Mouse (Mus musculus) heart, adult 18-20 months (tissue): Measurements from ENCODE around the gene Ppcdc. TPM values are rescaled to one million over a fixed set of nuclear protein-coding genes. Genes with fewer than 3 reads are reported as not detected.
A peak's percentile ranks its signal among the peaks of the same experiment; 100 is the strongest.

ENCODE experiments used
- DNase-seq, 2 experiments: peaks; one replicate each; pipeline ENCODE4 v3.0.0; 2021 to 2022; ENCODE audit warnings: mixed read lengths in 1 of 2
- total RNA-seq, 2 experiments: library from RNA; stranded (reverse); gene quantifications; 2 replicates each; pipeline ENCODE4 v1.2.3; 2021

Gene Ppcdc
- total RNA-seq, 2 experiments from 2014 or later, result 7.8 to 8.6 TPM

DNA sequence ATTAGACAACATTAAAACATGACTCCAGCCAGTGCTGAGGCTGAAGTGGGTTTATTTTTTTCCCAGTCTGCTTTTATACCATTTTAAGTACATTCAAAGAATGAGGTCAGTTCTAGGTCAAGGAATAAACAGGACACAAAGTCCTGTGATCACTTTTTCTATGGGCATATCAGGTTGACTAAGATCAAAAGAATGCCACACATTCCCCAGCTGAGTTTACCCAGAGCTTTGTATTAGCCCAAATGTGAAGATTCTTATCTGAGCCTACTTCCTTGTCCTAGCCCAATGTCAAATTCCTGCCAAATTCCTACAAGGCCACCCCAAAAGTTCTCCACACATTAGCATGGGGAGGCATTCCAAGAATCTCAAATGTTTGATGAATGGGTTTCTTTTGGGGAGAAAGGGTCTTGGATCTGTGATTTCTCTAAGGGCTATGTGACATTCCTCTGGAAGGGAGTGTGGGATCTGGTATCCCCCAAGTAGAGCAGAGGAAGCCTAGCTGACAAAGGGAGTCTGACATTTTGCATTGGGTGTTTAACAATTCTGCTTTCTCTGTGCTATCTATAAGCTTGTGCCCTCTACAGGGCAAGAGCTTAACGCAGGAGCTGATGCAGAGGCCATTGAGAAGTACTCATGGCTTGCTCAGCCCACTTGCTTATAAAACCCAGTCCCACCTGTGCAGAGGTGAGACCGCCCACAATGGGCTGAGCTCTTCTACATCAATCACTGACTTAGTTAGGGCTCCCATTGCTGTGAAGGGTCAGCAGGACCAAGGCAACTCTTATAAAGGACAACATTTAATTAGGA is 85.3 kb downstream of the Ppcdc start:
- no peak for DNase-seq

- DNase-seq, result no peak
Observed at GRCm38 (mm10) chr9:57351277-57351676, 88.6 kb downstream of the Ppcdc start.

- DNase-seq, result no peak
Observed at GRCm38 (mm10) chr9:57345902-57346301, 94.0 kb downstream of the Ppcdc start.

DNA sequence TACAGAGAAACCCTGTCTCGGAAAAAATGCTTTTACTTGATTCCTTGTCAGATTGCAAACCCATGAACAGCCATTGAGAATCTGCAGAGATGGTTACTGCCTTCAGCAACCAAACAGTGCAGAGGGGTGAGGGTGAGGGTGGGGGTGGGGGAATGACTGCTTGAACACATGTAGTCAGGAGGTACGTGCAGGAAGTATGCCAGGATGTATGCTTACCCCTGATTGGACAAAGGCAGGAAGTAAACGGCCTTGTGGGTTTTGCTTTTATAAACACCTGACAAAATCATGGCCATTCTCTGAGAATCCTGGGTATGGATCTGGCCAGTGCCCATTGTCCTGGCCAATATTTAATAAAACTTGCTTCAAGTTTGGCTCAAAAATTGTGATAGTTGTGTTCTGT is 96.2 kb downstream of the Ppcdc start:
- no peak for DNase-seq

GRCm38 (mm10) chr9:57342906-57343474 is 96.9 kb downstream of the Ppcdc start:
- DNase-seq, result no peak

DNA sequence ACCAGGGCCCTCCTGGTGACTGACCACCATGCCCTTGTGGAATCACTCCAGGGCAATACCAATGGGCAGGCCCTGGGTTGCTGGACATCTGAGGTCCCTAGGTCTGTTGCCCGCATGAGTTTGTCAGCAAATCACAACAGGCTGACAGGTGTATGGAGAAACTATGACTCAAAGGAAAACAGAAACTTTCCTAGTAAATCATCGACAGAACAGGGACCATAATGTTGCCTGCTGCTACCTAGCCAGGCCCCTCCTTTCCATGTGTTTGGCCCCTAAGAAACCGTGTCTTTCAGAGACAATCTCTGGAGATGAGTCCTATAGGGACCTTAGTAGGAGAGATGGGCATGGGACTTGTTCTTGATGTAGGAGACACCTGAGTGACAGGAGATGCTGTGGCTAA is 97.7 kb downstream of the Ppcdc start:
- no peak for DNase-seq

DNA sequence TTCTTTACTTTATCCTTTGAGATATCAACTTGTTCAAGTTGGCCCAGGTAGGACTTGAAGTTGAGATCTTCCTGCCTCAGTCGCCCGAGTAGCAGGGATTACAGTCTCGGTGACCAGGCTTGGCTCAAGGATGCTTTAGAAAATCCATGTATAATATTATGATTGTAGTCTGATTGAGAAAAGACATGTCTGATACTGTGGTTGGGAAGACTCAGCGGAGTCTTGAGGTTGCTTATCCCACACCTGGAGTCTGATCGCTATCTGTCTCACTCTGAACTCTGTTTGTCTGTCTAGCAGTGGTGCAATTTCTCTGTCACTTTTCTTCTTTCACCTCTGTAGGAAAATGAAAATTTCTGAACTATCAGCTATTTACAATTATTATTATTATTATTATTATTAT is 99.6 kb downstream of the Ppcdc start:
- no peak for DNase-seq

GRCm38 (mm10) chr9:57339577-57340210 is 100.2 kb downstream of the Ppcdc start:
- peak in 1 of 2 experiments; percentile 7 for DNase-seq

- DNase-seq, result no peak
Observed at GRCm38 (mm10) chr9:57338706-57339105, 101.2 kb downstream of the Ppcdc start.

Other genes starting within 250 kb of the Ppcdc start
- not detected for gene Trcg1, start 203.6 kb downstream of the Ppcdc start, total RNA-seq
- gene 1700017B05Rik, start 177.5 kb downstream of the Ppcdc start, total RNA-seq, result 10 to 100 TPM in 1 of 2 experiments, 1 to 10 TPM in 1; 8.9 to 11.5 TPM
- gene Scamp5, start 27.9 kb upstream of the Ppcdc start, total RNA-seq, result 1 to 10 TPM; 5.7 TPM
- 1 to 10 TPM in 1 of 2 experiments, under 1 TPM in 1; 0.92 to 2.0 TPM for gene Rpp25, start 63.9 kb upstream of the Ppcdc start, total RNA-seq
- 1,000 to 10,000 TPM; 2,577 to 2,715 TPM for gene Cox5a, start 81.2 kb upstream of the Ppcdc start, total RNA-seq
- gene Fam219b, start 97.4 kb upstream of the Ppcdc start, total RNA-seq, result 1 to 10 TPM; 8.1 to 9.2 TPM
- 100 to 1,000 TPM; 118 to 140 TPM for gene Mpi, start 112.6 kb upstream of the Ppcdc start, total RNA-seq
- gene Scamp2, start 120.8 kb upstream of the Ppcdc start, total RNA-seq, result 10 to 100 TPM; 24.2 to 28.5 TPM
- gene Ulk3, start 149.3 kb upstream of the Ppcdc start, total RNA-seq, result 1 to 10 TPM; 8.6 to 9.3 TPM
- gene Cplx3, start 166.2 kb upstream of the Ppcdc start, total RNA-seq, result not detected
- under 1 TPM; 0.15 to 0.23 TPM for gene Lman1l, start 180.7 kb upstream of the Ppcdc start, total RNA-seq
- 10 to 100 TPM; 23.7 to 30.6 TPM for gene Csk, start 213.5 kb upstream of the Ppcdc start, total RNA-seq
- not detected for gene Cyp1a2, start 243.6 kb upstream of the Ppcdc start, total RNA-seq
- under 1 TPM; 0.15 to 0.39 TPM for gene Cyp1a1, start 247.8 kb upstream of the Ppcdc start, total RNA-seq